Mouse (Mus musculus) adrenal gland, postnatal 10 days (tissue): ENCODE data around the gene A830031A19Rik. TPM values are rescaled to one million over a fixed set of nuclear protein-coding genes. Genes with fewer than 3 reads are reported as not detected.
A peak's percentile ranks its signal among the peaks of the same experiment; 100 is the strongest.

Experiments used
- DNase-seq: peaks from one replicate; pipeline ENCODE4 v3.0.0; 2021; ENCODE audit warnings: mixed read lengths
- total RNA-seq, 2 experiments: library from RNA; stranded (reverse); gene quantifications; 2 replicates each; pipeline ENCODE4 v1.2.3; 2021

A830031A19Rik gene
- total RNA-seq, 2 experiments from 2014 or later, result not detected

DNA sequence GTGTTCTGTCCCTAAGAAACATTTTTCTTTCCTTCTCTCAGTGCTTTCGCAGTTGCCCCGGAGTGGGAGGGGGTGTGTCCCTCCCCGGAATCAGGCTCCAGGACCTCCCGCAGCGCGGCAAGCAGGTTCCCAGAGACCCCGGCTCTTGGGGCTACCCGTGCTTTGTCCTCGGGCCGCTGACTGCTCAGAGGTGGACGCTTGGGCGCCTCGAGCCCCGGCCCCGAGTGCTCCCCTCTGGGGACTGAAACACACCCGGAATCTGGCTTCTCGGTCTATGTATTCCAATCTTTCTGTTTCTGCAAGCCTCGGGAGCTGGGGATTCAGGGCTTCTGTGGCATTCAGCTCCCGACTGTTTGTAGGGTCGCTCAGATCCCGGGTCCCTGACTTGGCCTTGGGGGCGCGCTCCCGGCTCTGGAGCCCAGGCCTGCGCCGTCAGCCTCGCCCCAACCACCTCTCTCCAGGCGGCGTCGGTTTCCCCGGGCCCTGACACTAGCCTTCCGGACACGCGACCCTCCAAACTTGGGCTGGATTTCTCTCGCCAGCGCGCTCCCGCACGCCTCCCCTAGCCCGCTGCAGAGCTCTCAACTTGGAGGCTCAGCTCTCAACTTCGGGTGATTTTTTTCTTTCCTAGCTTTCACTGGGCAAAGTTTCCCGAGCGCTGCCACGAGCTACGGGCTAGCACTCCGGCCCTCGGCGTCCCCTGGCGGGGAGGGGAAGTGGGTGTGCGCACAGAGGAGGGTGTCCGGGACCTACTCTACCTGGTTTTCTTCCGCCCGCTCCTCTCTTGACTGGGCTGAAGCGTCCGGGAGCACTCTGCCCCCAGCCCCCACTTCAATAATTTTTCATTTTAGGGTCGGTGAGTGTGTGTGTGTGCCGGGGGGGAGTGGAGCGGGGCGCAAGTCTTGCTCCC, 2.2 kb upstream of the A830031A19Rik start:
- DNase-seq, result peak; percentile 74

DNA sequence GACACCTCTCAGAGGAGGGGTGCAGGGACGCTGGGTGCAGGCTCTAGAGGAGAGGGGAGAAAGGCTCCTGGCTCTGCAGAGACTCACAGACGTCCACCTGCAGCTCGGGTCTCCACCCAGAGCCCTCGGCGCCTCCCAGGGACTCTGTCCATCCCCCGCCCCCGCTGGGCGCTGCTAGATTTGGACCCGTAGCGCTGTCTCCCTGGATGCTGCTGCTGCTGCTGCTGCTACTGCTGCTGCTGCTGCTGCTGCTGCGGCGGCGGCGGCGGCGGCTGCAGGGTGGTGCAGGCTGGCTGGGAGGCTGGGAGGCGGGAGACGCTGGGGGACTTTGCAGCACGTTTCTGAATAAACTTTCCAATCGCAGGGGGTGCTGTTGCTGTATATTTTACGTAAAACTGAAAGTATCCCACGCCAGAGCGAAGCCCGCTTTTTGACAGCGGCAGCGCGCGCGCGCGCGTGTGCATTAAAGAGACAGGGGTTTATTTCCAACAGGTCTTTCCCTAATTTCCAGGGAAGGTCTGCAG, 1.3 kb upstream of the A830031A19Rik start:
- DNase-seq, result peak; percentile 70

DNA sequence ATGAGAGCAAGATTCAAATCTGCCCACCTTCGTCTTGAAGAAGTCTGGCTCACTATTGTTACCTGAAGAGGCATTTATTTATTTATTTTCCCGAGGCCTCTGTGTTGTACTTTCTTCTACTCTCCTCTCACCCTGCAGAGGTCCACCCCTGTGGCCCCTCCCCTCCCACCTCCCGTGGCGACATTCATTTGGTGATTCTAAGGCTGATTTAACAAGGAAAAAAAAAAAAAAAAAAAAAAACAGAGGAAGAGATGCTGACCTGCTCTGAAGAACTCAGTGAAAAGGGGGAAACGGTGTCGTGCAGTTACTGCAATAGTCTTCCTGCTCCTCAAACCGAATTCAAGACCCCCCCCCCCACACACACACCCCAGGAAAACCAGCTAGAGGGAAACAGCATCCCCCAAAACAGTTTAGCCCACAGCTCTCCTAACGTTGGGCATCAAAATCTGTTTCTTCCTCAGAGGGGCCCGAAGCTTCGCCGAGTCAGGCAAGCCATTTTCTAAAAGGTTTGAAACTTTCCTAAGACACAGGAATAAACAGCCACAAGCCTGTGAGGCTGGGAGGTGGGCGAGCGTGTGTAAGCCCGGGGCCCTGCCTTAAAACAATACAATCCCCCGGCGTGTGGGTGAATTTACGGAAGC, 752 bp upstream of the A830031A19Rik start:
- DNase-seq, result no peak

DNA sequence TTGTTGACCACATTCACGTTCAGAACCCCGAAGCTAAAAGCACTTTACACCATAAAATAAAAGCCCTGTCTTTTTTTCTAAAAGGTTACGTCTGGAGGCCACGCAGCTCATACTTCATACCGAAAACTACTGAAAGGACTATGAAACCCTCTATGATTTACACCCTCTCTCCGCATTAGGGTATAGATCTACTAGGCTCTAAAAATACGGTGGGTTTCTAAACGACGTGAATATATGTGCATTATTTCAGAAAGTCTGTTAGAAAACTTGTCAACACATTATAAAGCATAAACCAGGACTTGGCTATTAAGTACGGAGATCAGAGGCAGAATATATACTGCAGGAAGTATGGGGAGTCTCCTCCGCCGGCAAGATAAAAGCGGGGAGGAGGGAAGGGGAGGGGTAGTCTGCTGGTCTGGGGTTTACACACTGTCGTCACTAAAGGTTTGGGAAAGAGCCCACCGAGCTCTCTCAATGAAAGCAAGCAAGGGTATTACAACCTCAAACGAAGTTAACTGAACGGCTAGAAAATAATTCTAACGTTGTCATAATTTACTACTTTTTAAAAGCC, 748 bp downstream of the A830031A19Rik start:
- no peak for DNase-seq

DNA sequence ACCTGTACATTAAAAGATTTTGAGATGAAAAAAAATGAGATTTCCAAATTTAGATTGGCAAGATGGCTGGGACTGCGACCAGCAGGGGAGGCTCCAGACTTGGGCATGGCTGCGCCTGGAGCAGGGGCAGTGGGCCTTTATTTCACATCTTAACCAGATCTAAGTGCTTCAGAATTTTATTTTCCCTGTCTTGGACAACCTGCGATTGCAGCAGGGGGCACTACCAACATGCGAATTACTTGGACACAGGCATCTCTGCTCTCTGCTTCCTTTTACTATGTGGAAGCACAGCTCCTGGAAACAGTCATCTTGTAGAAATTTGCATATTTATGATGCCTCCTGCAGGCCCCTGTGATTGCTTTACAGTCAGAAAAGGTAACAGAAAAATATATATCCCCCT, 9.5 kb downstream of the A830031A19Rik start:
- DNase-seq, result no peak

DNA sequence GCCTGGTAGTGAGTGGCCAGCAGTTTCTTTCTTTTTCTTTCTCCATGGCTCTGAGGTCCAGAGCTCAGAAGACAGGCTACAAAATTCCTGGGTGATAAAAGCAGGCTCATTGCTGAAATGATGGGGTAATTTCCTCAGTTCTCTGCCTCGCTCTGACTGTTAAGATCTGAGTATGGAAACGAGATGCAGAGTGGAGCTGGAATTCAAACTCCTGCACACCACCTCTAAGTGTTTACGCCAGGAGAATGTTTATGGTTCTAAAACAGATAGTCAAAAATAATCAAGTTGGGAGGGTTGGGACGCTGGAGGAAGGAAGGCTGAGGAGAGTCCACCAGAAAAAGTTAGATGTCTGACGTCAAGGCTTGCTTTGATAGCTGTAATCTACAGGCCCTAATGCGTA, 10.6 kb downstream of the A830031A19Rik start:
- DNase-seq, result no peak

DNA sequence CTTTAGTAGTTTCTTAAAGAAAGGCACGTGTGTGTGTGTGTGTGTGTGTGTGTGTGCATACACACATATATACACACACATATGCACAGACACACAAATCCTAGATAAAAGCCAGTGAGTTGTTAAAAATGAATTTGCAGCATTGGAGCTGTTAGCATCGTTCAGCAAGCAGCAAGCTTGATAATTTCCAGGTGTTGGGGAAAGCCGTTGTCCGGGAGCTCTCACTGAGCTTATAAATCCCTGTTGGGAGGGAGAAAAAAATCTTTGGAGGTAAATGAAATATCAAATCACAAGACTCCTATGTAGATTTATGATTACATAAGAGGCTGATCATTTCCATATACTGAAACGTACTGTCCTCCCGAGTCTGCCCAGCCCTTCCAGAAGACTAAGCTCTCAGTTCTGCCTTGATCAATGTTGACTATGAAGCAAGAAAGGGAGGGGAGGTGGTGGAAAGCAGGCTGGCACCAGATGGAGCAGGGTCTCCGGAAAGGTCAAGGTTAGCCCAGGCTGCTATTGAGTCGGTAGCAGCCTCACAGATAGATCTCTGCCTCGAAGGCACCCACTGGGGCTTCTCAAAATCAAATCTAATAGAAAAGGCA, 12.3 kb downstream of the A830031A19Rik start:
- no peak for DNase-seq

DNA sequence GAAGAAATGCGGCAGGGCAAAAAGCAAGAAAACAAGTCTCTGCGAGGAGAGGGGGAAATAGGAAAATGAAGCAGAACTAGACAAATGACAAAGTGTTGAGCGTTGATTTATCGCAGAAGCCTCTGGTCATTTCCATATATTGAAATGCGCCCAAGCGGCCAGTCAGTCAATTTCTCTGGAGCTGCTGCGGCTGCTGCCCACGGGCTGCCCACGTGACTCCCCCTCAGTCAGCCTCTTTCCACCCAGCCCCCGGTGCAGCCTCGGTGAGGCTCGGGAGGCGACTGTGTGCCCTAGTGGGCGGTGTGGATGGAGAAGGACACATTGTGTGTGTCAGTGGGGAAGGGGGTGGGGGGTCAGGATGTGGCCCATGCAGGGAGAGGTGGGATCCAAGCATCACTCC, 13.0 kb downstream of the A830031A19Rik start:
- no peak for DNase-seq

DNA sequence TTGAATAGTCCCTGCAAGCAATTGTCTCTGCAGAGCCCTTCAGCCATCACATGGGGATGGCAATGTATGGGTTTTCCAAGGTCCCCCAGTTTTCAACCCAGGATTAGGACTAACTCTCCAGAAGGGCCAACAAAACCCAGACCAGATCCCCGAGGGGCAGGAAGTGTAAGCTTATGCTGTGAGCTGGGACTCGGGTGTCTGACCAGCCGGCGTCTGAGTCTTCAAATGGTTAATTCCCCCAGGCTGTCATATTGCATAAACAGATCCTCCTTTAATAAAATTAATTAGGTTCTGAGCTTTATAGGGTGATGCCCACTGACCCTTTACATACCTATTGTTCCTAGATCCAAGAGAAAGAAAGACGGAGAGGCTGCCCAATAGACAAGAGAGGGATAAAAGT, 14.4 kb downstream of the A830031A19Rik start:
- DNase-seq, result no peak

DNA sequence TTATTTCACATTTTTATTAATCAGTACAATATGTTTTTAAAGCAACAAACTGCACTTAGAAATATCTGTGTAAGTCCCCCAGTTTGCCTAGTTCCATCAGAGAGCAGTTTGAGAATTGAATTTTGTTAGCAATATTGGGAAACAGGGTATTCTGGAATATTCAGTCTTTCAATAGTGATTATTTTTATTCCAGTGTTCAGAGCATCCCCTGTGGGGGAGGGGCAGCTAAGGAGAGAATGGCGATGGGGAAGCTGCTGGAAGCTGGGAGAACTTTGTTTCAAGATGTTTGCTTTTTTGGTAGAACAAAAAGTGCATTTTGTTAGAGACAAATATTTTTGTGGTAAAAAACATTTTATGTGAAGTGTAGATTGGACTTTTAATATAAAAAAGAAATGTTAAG, 15.7 kb downstream of the A830031A19Rik start:
- DNase-seq, result no peak

DNA sequence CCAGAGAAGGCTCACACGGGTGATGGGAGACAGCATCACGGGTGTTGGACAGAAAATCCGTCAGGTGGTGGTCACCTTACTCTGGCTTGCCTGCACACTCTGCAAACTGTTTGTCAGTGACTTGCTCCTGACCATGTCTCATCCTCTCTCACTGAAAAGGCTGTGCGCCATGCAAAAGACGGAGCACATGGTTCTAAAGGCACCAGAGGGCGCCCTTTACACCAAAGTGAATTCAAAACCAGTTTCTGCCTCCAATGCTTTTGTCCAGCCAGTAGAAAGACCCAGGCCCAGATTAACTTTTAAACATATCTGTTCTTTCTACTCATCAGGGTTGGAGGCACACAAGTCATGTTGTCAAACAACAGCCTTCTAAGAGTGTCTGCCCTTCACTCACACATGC, 22.0 kb downstream of the A830031A19Rik start:
- peak; percentile 15 for DNase-seq

DNA sequence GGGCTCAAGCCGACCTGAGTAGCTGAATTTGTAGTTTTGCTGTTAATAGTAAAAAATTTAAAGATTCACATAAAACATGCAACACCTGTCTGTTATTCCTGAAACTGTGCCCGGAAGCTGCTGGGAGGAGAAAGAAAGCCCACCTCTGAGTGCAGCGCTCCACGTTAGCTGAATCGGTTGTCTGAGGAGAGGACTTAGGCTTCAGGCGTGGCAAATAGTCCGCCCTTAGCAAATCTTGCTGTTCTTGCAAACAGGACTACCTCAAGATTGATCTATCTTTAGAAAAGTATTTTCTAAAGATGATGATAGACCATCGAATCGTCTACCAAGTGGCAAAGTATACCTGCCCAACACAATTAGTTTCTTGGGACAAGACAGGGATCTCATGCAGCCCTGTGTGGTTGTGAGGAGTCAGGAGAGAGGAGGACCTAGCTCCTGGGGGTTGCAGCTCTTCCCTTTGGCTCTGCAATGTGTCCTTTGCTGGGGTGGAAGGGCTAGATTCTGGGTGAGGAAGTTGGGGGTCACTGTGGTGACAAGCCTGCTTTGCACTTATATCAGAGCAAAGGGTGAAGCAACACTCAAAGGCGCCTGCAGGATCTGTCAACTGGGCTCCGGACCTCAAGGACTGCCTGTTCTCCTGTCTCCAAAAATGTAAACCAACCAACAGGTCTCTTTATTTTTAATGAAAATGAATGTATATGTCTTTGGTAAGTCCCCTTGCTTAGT, 24.7 kb downstream of the A830031A19Rik start:
- DNase-seq, result no peak

DNA sequence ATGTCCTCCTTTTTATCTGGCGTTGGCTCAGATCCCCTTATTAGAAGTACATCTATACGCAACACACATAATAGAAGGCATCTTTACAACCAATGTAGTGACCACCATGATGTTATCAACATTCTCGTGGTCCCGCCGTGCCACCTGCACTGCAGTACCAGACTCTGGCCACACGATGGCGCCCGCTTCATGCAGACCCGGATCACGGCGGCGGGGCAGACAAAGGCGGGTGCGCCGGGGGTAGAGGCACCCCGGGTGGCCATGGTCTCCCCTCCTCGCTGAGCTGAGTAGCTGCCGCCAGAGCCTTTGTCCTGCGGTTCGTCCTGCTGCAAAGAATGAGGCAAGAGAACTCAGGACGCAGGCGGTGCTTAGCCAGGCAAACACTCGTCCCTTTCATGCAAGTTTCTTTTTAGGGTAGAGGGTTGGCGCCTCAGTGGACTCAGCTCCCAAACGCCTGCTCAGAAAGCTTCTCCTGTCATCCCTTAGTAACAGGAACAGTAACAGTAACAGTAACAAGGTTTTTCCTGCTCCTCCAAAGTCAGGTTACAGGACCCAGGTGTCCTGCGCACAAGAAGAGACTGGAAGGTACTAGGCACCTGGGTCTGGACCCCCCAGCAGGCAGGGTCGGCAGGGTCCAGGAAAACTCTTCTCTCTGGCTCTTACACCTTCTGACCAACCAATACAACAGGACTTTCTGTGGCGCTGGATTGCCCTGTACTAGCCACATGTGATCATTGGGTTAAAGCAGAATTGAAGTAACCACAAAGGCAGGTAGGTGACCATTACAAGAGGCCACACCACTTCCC, 25.4 kb downstream of the A830031A19Rik start:
- peak; percentile 87 for DNase-seq

DNA sequence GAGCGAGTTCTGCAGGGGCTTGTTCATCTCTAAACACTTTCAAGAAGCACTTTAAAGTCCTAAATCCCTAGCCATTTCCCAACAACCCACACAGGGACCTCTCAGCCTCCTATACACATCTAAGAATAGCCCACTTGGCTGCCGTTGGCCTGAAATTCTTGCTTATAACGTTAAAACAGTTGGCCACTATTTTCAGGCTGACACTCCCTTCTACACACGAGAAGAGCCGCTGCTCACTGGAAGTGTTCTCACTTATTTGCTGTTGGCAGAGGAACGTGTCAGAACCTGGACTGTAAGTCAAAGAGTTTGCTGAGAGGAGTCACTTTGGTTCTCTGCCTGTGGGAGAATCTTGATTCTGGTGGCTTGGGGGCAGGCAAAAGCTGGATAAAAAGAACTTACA, 30.8 kb downstream of the A830031A19Rik start:
- DNase-seq, result no peak

DNA sequence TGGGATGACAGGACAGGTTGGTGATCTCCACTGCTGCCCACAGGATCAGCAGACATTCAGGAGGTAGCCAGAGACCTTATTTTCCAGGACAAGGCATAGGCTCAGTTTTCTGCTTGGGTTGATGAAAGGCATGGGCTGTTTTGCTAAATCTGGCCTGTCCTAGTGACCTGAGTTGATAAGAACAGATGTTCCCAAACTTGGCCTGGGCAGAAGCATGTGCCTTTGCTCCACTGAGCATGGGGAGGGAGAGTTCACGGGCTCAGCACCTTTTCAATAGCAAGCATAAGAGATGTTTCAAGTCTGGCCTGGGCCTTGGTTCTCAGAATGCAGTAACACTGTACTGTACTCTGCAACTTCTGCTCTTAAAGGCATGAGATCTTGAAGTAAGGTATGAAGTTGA, 54.1 kb downstream of the A830031A19Rik start:
- DNase-seq, result no peak

DNA sequence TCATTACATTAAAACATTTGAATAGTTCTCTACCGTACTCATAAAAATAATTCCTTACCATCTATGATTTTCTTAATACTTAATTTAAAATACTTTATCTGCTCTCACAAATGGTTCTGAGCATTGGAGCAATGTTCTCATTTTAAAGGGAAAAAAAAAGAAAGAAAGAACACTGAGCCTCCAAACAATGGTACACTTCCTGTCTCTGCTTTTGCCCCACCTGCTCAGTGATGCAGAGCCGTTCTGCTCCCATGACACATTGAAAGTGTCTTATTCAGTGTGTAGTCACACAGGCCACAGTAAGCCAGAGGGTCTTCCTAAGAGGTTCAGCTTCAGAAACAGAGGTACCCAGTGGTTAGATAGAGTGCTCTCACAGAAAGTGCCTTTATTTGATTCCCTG, 56.1 kb downstream of the A830031A19Rik start:
- DNase-seq, result no peak

DNA sequence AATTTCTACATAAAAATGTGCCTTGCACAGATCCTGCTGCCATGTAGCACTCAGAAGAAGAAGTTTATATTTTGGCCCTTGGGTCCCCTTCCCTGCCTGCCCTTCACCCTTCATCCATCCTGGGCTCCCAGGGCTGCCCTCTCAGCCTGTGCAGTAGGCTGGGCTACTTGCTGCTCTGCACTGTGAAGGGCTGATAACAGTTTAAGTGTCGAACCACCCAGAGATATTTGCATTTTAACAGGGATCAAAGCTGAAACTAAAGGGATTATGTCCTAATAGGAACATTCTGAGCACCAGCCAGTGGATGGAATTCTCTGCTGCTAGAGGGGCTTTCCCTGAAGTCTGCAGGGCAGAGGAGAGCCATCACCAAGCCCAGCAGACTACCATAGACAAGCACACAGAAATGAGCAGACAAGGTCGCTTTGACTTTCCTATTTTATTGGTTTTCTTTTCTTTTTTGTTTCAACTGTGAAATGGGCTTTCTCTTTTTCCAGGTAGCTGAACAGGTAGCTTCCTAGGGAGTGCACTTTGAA, 58.1 kb downstream of the A830031A19Rik start:
- DNase-seq, result no peak

DNA sequence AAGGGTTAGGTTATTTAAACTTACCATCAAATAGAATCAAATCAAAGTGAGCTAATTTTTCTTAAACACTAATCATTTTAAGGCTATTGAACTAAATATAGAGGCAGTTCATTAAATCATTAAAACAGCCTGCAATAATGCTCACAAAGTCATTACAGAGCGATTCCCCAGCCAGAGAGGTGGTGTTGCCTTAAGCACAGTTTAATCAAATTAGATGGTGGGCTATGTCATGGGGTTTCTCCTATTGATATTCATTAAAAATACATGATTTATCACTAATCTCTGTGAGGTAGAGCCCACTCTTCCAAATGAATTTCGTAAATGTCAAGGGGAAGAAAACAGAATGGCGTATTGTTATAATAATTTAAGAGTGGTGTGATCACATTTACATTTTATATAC, 58.8 kb downstream of the A830031A19Rik start:
- no peak for DNase-seq

DNA sequence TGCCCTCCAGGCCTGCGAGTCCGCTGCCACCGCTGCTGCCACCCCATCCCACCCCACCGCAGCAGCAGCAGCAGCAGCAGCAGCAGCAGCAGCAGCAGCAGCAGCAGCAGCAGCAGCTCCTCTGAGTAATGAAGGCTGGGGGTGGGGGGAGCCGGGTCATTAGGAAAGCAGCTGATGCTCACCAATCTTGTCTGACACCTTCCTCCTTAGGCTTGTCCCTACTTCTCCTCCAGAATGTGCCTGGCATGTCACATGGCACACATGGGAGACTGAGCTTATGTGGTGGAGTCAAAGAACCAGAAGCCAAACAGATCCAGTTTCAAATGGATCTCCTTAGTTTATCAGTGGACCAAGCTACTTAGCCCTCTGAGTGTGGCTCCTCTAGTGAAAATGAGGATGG, 60.2 kb downstream of the A830031A19Rik start:
- DNase-seq, result no peak

DNA sequence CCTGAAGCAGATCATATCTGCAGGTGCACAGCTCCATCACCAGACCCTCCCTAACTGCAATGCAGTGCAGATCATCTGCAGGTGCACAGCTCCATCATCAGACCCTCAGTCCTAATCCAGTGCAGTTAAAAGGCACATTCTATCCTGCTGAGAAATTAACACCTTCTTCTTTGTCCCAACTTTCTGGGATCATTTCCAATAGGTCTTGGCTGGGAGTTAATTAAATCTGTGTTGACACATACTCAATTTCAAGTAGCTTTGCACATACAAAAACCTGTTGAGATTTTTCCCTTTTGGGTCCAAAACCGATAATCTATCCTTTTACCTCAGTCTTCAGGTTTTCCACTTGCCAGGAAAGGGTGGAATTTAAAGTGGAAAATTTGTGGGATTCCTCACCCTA, 62.6 kb downstream of the A830031A19Rik start:
- DNase-seq, result no peak

DNA sequence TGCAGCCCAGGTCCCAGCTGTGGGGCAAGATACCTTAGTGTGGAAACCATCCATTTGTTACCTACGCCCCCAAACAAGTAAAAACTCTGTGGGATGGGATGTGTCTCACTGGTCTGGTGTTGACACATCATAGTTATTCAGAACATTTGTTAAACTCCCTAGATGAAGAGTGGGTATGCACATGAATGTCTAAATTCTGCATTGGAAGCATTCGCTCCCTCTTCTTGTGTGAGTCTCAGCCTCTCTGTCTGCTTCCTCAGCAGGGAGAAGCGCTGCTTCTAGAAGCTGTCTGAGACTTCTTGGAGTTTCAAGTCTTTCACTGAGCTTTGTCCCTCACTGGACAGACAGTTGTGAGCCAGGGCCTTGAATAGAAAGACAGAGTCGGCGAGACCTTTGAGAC, 65.9 kb downstream of the A830031A19Rik start:
- no peak for DNase-seq
